Comparison of ENCODE assay signal across 9 mouse cellular contexts in genomic region chr4:58943420-58944205, GRCm38 (mm10). TPM values are rescaled to one million over a fixed set of nuclear protein-coding genes. Genes with fewer than 3 reads are reported as not detected.
DNase-seq lines count a peak whose midpoint lies in the region; ATAC-seq and TF ChIP-seq lines count a peak whose summit lies in the region.
"Had no signal": no experiment of that assay in that cellular context is flagged by ENCODE, and none has a peak within 500 bp of the region (broad histone marks: within the 10 kb centered on the region; RNA-seq: fewer than 3 reads in every experiment).

Gene Zkscan16 (plus strand): TSS chr4:58943628.

- whole genome bisulfite sequencing in forebrain, embryonic 15.5 days, result 1% methylated on average over 50 of the region's 50 CpGs
- WGBS in liver, embryonic 14.5 days (ENCODE audit: insufficient replicate concordance), result 2% methylated on average over 50 of the region's 50 CpGs
- WGBS in neural tube, embryonic 11.5 days, result 1% methylated on average over 50 of the region's 50 CpGs
- WGBS in stomach, embryonic 15.5 days, result 1% methylated on average over 50 of the region's 50 CpGs

- TF ChIP-seq CTCF in liver, embryonic 14.5 days (IDR thresholded peaks at IDR 0.05; ENCODE audit: low read depth), result no peak

- H3K9ac ChIP-seq in forebrain, embryonic 15.5 days (replicated peaks), result peak within 1 kb of the TSS; percentile 63
- no peak within 1 kb of the TSS for H3K9ac ChIP-seq in liver, embryonic 14.5 days (replicated peaks)
- H3K9ac ChIP-seq in neural tube, embryonic 11.5 days (ENCODE audit: low read length), result peak within 1 kb of the TSS; percentile 67
- peak within 1 kb of the TSS; percentile 44 for H3K9ac ChIP-seq in stomach, embryonic 15.5 days

- intact Hi-C loops in heart, postnatal 14 days (cut with DNase I), result no loop called here

- H3K4me1 ChIP-seq in forebrain, embryonic 15.5 days, result peaks cover 10% of the 10 kb centered on the region
- H3K4me1 ChIP-seq in liver, embryonic 14.5 days (replicated peaks; ENCODE audit: control insufficient read depth in 2 of 2, insufficient read depth in 2 of 2, low read length in 1 of 2), result 0 out of 4 replicates have a peak, but pooled peaks cover 0 to 2% of the 10 kb centered on the region in 2 experiments
- 0 out of 2 replicates have a peak, but pooled peaks cover 5% of the 10 kb centered on the region for H3K4me1 ChIP-seq in neural tube, embryonic 11.5 days (ENCODE audit: control insufficient read depth, insufficient read depth, low read length)
- peaks cover 4% of the 10 kb centered on the region; the same call in 1 of the 2 replicates for H3K4me1 ChIP-seq in stomach, embryonic 15.5 days

- H3K27me3 ChIP-seq in forebrain, embryonic 15.5 days, result no peaks in the 10 kb centered on the region
- peaks cover 30% of the 10 kb centered on the region for H3K27me3 ChIP-seq in liver, embryonic 14.5 days (ENCODE audit: control insufficient read depth, insufficient read depth, low read length)
- H3K27me3 ChIP-seq in neural tube, embryonic 11.5 days (ENCODE audit: control insufficient read depth, insufficient read depth, low read length), result 0 out of 2 replicates have a peak, but pooled peaks cover 4% of the 10 kb centered on the region
- no peaks in the 10 kb centered on the region for H3K27me3 ChIP-seq in stomach, embryonic 15.5 days (replicated peaks)

- peak within 1 kb of the TSS; percentile 47 for H3K27ac ChIP-seq in forebrain, embryonic 15.5 days (replicated peaks)
- H3K27ac ChIP-seq in liver, embryonic 14.5 days, result no peak within 1 kb of the TSS
- no peak within 1 kb of the TSS for H3K27ac ChIP-seq in neural tube, embryonic 11.5 days (ENCODE audit: low read depth, low read length)
- H3K27ac ChIP-seq in stomach, embryonic 15.5 days, result no peak within 1 kb of the TSS

- peak; percentile 64 for ATAC-seq in CD4-positive, CD25-positive, alpha-beta regulatory T cell, adult 4 months
- peak; percentile 84 for ATAC-seq in cerebellum, adult (ENCODE audit: insufficient number of reproducible peaks, low FRiP score, low TSS enrichment)
- ATAC-seq in forebrain, embryonic 15.5 days (replicated peaks), result peak; percentile 94
- no peak for ATAC-seq in liver, embryonic 14.5 days (ENCODE audit: insufficient read depth)
- peak; percentile 76 for ATAC-seq in neural tube, embryonic 11.5 days (ENCODE audit: insufficient read depth, low FRiP score, low TSS enrichment)
- ATAC-seq in stomach, embryonic 15.5 days (ENCODE audit: insufficient read depth, low FRiP score, low read depth), result peak; percentile 71

- H3K9me3 ChIP-seq in forebrain, embryonic 15.5 days, result no peaks in the 10 kb centered on the region
- no peaks in the 10 kb centered on the region for H3K9me3 ChIP-seq in liver, embryonic 14.5 days (ENCODE audit: control insufficient read depth, low read length)
- no peaks in the 10 kb centered on the region for H3K9me3 ChIP-seq in neural tube, embryonic 11.5 days (ENCODE audit: control insufficient read depth, low read length)
- H3K9me3 ChIP-seq in stomach, embryonic 15.5 days, result no peaks in the 10 kb centered on the region

- H3K36me3 ChIP-seq in forebrain, embryonic 15.5 days, result no peaks in the 10 kb centered on the region
- no peaks in the 10 kb centered on the region for H3K36me3 ChIP-seq in liver, embryonic 14.5 days (replicated peaks; ENCODE audit: control insufficient read depth, insufficient read depth, low read depth)
- no peaks in the 10 kb centered on the region for H3K36me3 ChIP-seq in neural tube, embryonic 11.5 days (ENCODE audit: control insufficient read depth, insufficient read depth, low read length)
- H3K36me3 ChIP-seq in stomach, embryonic 15.5 days, result no peaks in the 10 kb centered on the region

- DNase-seq in heart, postnatal 14 days, result peak; percentile 72 to 80
- peak; percentile 93 to 94 for DNase-seq in kidney, postnatal 4 days
- DNase-seq in liver, embryonic 14.5 days (ENCODE audit: low read depth in 3 of 3, low spot score in 3 of 3), result peak in 2 of 3 experiments; percentile 13 to 26
- peak; percentile 94 for DNase-seq in neural tube, embryonic 11.5 days (ENCODE audit: low spot score)

- H3K4me2 ChIP-seq in forebrain, embryonic 15.5 days (replicated peaks), result peak within 1 kb of the TSS; percentile 63
- peak within 1 kb of the TSS; percentile 69 for H3K4me2 ChIP-seq in liver, embryonic 14.5 days (ENCODE audit: low read depth)
- H3K4me2 ChIP-seq in neural tube, embryonic 11.5 days (ENCODE audit: low read depth), result peak within 1 kb of the TSS; percentile 83
- H3K4me2 ChIP-seq in stomach, embryonic 15.5 days, result peak within 1 kb of the TSS; percentile 82

- no peak for TF ChIP-seq EP300 in liver, embryonic 14.5 days (IDR thresholded peaks at IDR 0.05; ENCODE audit: low read depth)

- peak within 1 kb of the TSS; percentile 59 for H3K4me3 ChIP-seq in forebrain, embryonic 15.5 days
- H3K4me3 ChIP-seq in liver, embryonic 14.5 days (ENCODE audit: insufficient read depth in 1 of 2, low read depth in 2 of 2, low read length in 2 of 2), result peak within 1 kb of the TSS; percentile 58 to 60
- peak within 1 kb of the TSS; percentile 74 for H3K4me3 ChIP-seq in neural tube, embryonic 11.5 days (ENCODE audit: low read depth, low read length)
- H3K4me3 ChIP-seq in stomach, embryonic 15.5 days (replicated peaks), result peak within 1 kb of the TSS; percentile 70

RNA-seq across cellular contexts. Expression of gene Zkscan16, which starts in this region (rescaled TPM):
- not detected for polyA plus RNA-seq in CD4-positive, CD25-positive, alpha-beta regulatory T cell, adult 4 months (2017; shearing (Covaris generic))
- polyA plus RNA-seq in forebrain, embryonic 15.5 days (2015; fragmentation: Nextera tagmentation; extraction: Ambion mirVana), result 0.73 and 0.99 TPM in 2 replicates
- total RNA-seq in heart, postnatal 14 days (2021), result not detected
- polyA plus RNA-seq in liver, embryonic 14.5 days (2012; rRNA removed), result 0.03 and 0.08 TPM in 2 replicates
- polyA plus RNA-seq in liver, embryonic 14.5 days (2014; fragmentation: Nextera tagmentation; extraction: Ambion mirVana), result 0.06 and 0.11 TPM in 2 replicates
- polyA plus RNA-seq in neural tube, embryonic 11.5 days (2014; fragmentation: Nextera tagmentation; extraction: Ambion mirVana), result 1.3 and 1.5 TPM in 2 replicates
- polyA plus RNA-seq in stomach, embryonic 15.5 days (2015; fragmentation: Nextera tagmentation; extraction: Ambion mirVana), result 0.49 and 0.62 TPM in 2 replicates
- total RNA-seq: MEL had no signal

Comparison
In these comparisons a context has a peak if more than half of its experiments do, and no peak if none do; other contexts are left out.
1. Peak in ATAC-seq in CD4-positive, CD25-positive, alpha-beta regulatory T cell, adult 4 months; RNA of the gene not detected or under 1 TPM.
2. Peak in ATAC-seq, H3K4me3 ChIP-seq, H3K27ac ChIP-seq, H3K9ac ChIP-seq and H3K4me2 ChIP-seq in forebrain, embryonic 15.5 days; RNA of the gene not detected or under 1 TPM.
3. Peak in DNase-seq in heart, postnatal 14 days; RNA of the gene not detected or under 1 TPM.
4. Peak in DNase-seq, H3K4me3 ChIP-seq and H3K4me2 ChIP-seq in liver, embryonic 14.5 days; RNA of the gene not detected or under 1 TPM.
5. Peak in ATAC-seq, H3K4me3 ChIP-seq, H3K9ac ChIP-seq and H3K4me2 ChIP-seq in stomach, embryonic 15.5 days; RNA of the gene not detected or under 1 TPM.
6. DNase-seq: peak in every context shown above with its lines; median percentile 94 in neural tube, embryonic 11.5 days; 94 in kidney, postnatal 4 days; 76 in heart, postnatal 14 days; 20 in liver, embryonic 14.5 days.